Mouse (Mus musculus): ENCODE data around the gene Nr2f1. TPM values are rescaled to one million over a fixed set of nuclear protein-coding genes. Genes with fewer than 3 reads are reported as not detected.

Gene Nr2f1
- polyA plus RNA-seq, 1 experiment from 2014 or later: 37.8 TPM

DNA sequence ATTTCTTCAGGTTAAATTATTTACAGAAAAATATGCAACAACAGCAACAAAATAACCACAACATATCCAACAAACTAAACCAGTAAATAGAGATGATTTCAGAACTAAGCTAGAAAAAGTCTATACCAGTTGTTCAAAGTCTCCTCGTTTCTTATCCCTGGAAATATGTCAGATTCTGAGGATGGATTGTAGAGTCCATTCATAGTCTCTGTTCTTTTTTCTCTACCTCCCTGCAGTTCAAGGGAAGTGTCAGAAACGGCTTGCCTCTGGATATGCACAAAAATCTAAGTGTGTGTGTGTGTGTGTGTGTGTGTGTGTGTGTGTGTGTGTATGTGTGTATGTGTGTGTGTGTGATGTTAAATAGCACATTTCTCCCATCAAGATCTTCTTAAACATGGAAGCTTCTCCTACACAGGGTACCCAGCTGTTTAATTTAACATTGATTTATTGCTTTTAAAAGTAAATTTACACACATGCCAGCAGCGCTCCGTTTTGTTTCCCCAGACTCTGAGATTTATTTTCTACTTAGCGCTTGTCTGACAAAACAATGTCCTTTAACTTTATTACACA, 22.1 kb downstream of the Nr2f1 start:
- Histone ChIP-seq H3K36me3 (no peaks in the 10 kb centered on the region), H3K4me3 (replicated peaks) (no peak overlapping the region), H3K27ac (replicated peaks) (no peak overlapping the region), H3K4me1 (peaks cover 27% of the 10 kb centered on the region), H3K9ac (replicated peaks) (no peak overlapping the region), H3K4me2 (no peak overlapping the region), H3K9me3 (replicated peaks) (no peaks in the 10 kb centered on the region), H3K27me3 (replicated peaks) (peaks cover 32% of the 10 kb centered on the region)
- no peak for ATAC-seq (ENCODE audit: low FRiP score)
- WGBS: 26% methylated on average over 5 of the region's 5 CpGs

DNA sequence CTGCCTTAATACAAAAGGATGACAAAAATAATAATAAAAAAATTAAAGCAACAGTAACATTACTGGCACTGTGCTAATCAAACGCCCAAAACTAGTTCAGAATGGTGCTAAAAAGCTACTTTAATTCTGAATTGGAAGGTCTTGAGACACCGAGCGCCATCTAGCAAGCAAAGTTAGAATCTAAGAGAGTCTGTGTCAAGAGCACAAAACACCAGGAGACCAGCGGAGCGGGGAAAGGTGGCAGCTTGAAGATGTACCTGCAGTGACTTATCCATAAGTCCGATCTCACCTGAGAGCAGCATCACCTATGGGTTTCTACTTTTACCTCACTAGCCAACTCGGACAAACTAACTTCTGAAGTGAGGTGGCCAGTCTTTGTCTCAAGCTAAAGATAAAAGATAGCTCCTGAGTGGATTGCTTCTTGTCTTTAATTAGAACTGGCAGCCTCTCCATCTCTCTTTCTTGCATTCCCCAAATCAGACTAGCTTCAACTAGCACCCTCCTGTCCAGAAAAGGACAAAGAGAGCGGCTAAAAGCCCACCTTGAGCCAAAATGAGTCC, 23.7 kb downstream of the Nr2f1 start:
- no peak overlapping the region for H3K9ac ChIP-seq (replicated peaks)
- no peak overlapping the region for H3K27ac ChIP-seq (replicated peaks)
- H3K4me2 ChIP-seq: no peak overlapping the region
- H3K9me3 ChIP-seq (replicated peaks): no peaks in the 10 kb centered on the region
- peaks cover 18% of the 10 kb centered on the region for H3K4me1 ChIP-seq
- no peaks in the 10 kb centered on the region for H3K36me3 ChIP-seq
- H3K4me3 ChIP-seq (replicated peaks): no peak overlapping the region
- ATAC-seq (ENCODE audit: low FRiP score): no peak
- WGBS: 4% methylated on average over 8 of the region's 8 CpGs
- peaks cover 40% of the 10 kb centered on the region for H3K27me3 ChIP-seq (replicated peaks)

DNA sequence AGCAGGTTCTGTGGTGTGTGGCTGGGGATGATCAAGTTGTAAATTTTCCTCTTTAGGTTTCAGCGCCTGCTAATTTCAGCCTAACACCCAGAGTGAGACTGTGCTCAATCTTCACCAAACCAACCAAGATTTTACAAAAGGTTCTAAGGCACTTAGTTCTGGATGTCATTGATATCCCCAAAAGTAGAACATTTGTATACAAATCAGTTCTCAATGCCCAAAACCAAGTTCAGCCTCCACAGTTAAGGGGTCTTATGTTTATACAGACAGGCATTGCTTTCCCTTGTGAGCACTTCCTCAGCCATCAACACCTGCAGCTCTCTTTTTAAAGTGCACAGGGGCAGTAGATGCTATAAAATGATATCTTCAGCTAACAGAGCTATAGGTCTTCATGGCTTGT, 24.7 kb downstream of the Nr2f1 start:
- H3K9me3 ChIP-seq (replicated peaks): no peaks in the 10 kb centered on the region
- no peak overlapping the region for H3K4me3 ChIP-seq (replicated peaks)
- no peak for ATAC-seq (ENCODE audit: low FRiP score)
- H3K4me1 ChIP-seq: peaks cover 16% of the 10 kb centered on the region
- H3K27me3 ChIP-seq (replicated peaks): peaks cover 47% of the 10 kb centered on the region
- H3K4me2 ChIP-seq: no peak overlapping the region
- WGBS: 44% methylated on average over 1 of the region's 1 CpGs
- no peaks in the 10 kb centered on the region for H3K36me3 ChIP-seq
- H3K27ac ChIP-seq (replicated peaks): no peak overlapping the region
- H3K9ac ChIP-seq (replicated peaks): no peak overlapping the region

DNA sequence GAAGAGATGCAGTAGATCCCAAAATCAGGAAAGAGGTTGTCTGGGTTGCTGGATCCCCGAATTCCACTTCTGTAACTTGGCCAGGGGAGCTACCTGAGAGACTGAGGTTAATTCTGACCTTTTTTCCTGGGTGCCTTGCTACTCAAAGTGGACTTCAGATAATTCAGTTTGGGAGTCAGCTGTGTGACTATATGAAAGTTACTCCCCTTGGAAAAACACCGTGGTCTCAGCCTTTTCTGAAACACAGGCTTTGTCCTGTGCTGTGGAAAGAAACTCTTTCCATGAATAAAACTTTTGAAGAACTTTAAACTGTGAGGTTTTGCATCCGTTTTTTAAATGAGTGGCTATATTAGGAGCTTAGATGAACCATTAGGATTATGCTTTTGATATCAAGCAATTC, 25.4 kb downstream of the Nr2f1 start:
- WGBS: 37% methylated on average over 3 of the region's 3 CpGs
- no peaks in the 10 kb centered on the region for H3K36me3 ChIP-seq
- H3K27me3 ChIP-seq (replicated peaks): peaks cover 53% of the 10 kb centered on the region
- H3K4me1 ChIP-seq: peaks cover 10% of the 10 kb centered on the region
- no peak overlapping the region for H3K4me2 ChIP-seq
- no peak overlapping the region for H3K27ac ChIP-seq (replicated peaks)
- ATAC-seq (ENCODE audit: low FRiP score): no peak
- no peak overlapping the region for H3K9ac ChIP-seq (replicated peaks)
- H3K9me3 ChIP-seq (replicated peaks): no peaks in the 10 kb centered on the region
- no peak overlapping the region for H3K4me3 ChIP-seq (replicated peaks)

DNA sequence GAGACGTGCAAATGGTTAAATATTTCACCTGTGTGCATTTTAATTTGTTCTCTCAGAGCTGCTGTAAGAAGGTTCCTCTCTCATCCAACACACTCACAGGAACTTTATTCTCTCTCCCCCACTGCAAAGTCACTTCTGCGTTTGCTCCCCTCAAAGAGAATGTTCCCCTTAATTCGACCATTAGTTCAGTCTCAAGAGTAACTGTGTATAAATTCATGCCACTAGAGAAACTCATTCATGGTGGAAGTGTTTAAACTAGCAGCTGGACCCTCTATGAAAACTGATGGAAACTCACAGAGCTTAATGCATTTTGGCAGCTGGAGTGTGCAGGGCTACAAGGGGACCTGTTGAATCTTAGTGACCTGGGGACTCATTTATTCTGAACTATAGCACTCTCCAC, 26.7 kb downstream of the Nr2f1 start:
- Histone ChIP-seq H3K36me3 (no peaks in the 10 kb centered on the region), H3K4me1 (peaks cover 7% of the 10 kb centered on the region; the same call in 1 of the 2 replicates), H3K9ac (replicated peaks) (no peak overlapping the region), H3K4me3 (replicated peaks) (no peak overlapping the region), H3K27me3 (replicated peaks) (peaks cover 48% of the 10 kb centered on the region), H3K4me2 (no peak overlapping the region), H3K27ac (replicated peaks) (no peak overlapping the region), H3K9me3 (replicated peaks) (no peaks in the 10 kb centered on the region)
- WGBS: 15% methylated on average over 3 of the region's 3 CpGs
- ATAC-seq (ENCODE audit: low FRiP score): no peak

DNA sequence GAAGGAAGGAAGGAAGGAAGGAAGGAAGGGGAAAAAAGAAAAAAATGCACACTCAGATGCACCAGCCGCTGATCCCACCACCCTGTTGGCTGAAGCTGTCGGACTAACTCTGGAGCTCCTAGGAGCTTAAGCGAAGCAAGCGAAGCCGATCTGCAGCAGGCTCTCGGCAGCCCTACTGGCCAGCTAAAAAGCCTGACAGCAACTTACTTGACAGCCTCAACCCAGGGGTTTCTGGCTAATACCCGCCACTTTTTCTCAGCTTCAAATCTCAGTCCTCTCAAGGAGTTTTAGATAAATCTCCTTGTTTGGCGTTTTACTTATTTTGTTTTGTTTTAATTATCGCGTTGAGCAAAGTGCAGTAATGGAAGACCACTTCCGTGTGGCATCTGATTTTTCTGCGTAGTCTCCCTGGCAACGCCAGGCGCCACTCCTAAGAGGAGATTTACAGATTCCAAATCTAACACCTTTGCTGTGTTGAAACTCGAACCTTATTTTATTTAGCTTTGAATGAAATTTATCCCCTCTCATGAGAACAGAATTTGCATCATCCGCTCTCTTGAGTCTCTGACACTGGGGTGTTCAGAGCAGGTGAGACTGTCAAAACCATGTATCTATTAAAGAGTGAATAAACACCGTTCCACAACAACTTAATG, 27.4 kb downstream of the Nr2f1 start:
- peak; percentile 76; the same call in 1 of the 2 replicates for ATAC-seq (ENCODE audit: low FRiP score)
- peaks cover 7% of the 10 kb centered on the region; the same call in 1 of the 2 replicates for H3K4me1 ChIP-seq
- no peak overlapping the region for H3K4me3 ChIP-seq (replicated peaks)
- peaks cover 51% of the 10 kb centered on the region for H3K27me3 ChIP-seq (replicated peaks)
- no peaks in the 10 kb centered on the region for H3K36me3 ChIP-seq
- 6% methylated on average over 17 of the region's 17 CpGs for WGBS
- no peak overlapping the region for H3K9ac ChIP-seq (replicated peaks)
- peak overlapping the region; percentile 42 for H3K4me2 ChIP-seq
- H3K27ac ChIP-seq (replicated peaks): no peak overlapping the region
- H3K9me3 ChIP-seq (replicated peaks): no peaks in the 10 kb centered on the region

DNA sequence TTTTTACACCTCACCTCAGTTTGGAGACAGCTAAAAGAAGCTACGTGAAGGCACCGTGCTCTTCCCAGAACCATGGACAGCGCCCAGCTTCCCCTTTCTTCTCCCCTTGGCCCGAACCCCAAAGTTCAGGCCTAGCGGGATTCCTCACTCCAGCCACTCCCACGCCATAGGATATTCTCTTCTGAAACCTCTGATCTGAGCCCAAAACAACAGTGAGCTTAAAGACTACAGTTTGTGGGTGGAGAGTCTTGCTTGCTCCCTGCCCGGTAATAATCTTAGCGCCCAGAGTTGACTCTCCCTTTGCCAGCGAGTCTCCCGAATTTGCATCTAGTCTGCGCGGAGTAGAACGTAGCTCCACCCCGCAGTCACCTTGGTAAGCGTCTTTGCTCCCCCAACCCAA, 28.2 kb downstream of the Nr2f1 start:
- Histone ChIP-seq H3K36me3 (no peaks in the 10 kb centered on the region), H3K4me1 (peaks cover 7% of the 10 kb centered on the region; the same call in 1 of the 2 replicates), H3K9me3 (replicated peaks) (no peaks in the 10 kb centered on the region), H3K4me3 (replicated peaks) (0 out of 2 replicates have a peak overlapping the region, but pooled peaks have one; percentile 6), H3K27ac (replicated peaks) (no peak overlapping the region), H3K4me2 (peak overlapping the region; percentile 27), H3K9ac (replicated peaks) (no peak overlapping the region), H3K27me3 (replicated peaks) (peaks cover 45% of the 10 kb centered on the region)
- ATAC-seq (ENCODE audit: low FRiP score): no peak
- 8% methylated on average over 15 of the region's 15 CpGs for WGBS

DNA sequence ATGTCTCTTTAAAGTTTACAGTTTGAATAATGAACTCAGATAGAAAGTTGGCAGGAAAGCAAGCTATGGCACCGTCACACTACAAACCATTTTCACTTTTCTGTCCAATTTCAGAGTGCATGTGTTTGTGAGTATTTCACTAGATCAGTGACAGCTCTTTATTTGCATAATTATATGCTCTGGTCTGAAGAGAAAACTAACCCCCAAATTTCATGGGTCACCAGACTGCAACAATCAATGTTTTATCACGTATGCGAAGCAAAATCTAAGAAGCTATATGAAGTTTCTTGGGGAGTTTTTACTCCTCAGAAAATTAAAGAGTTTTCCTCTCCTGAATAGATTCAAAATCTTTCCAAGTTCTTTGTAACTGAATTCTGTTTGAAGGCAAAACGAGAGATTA, 31.4 kb downstream of the Nr2f1 start:
- no peak for ATAC-seq (ENCODE audit: low FRiP score)
- Histone ChIP-seq H3K4me3 (replicated peaks) (no peak overlapping the region), H3K36me3 (no peaks in the 10 kb centered on the region), H3K4me2 (no peak overlapping the region), H3K27ac (replicated peaks) (no peak overlapping the region), H3K9me3 (replicated peaks) (no peaks in the 10 kb centered on the region), H3K4me1 (peaks cover 9% of the 10 kb centered on the region), H3K27me3 (replicated peaks) (peaks cover 39% of the 10 kb centered on the region), H3K9ac (replicated peaks) (no peak overlapping the region)
- 30% methylated on average over 4 of the region's 4 CpGs for WGBS

DNA sequence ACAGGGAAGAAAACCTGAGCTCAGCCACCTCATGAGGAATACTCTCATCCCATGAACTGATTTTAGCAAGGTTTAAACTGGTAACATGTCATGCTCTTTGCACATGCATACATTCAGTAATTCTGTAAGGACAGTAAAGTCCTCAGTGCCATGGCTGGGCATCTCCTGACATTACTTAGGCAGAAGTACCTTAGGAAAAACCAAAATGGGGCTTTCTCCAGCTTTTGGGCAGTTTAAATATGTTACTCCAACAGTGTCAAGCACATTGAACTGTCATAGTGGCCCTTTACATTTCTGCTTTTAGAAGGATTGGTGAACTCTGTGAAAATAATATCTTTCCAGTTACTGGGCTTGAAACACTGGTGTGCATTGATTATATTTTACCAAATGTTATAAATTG, 34.6 kb downstream of the Nr2f1 start:
- no peak overlapping the region for H3K4me3 ChIP-seq (replicated peaks)
- no peak overlapping the region for H3K4me2 ChIP-seq
- no peak for ATAC-seq (ENCODE audit: low FRiP score)
- H3K4me1 ChIP-seq: peaks cover 13% of the 10 kb centered on the region
- H3K36me3 ChIP-seq: no peaks in the 10 kb centered on the region
- H3K27ac ChIP-seq (replicated peaks): no peak overlapping the region
- no peak overlapping the region for H3K9ac ChIP-seq (replicated peaks)
- no peaks in the 10 kb centered on the region for H3K9me3 ChIP-seq (replicated peaks)
- peaks cover 18% of the 10 kb centered on the region for H3K27me3 ChIP-seq (replicated peaks)

DNA sequence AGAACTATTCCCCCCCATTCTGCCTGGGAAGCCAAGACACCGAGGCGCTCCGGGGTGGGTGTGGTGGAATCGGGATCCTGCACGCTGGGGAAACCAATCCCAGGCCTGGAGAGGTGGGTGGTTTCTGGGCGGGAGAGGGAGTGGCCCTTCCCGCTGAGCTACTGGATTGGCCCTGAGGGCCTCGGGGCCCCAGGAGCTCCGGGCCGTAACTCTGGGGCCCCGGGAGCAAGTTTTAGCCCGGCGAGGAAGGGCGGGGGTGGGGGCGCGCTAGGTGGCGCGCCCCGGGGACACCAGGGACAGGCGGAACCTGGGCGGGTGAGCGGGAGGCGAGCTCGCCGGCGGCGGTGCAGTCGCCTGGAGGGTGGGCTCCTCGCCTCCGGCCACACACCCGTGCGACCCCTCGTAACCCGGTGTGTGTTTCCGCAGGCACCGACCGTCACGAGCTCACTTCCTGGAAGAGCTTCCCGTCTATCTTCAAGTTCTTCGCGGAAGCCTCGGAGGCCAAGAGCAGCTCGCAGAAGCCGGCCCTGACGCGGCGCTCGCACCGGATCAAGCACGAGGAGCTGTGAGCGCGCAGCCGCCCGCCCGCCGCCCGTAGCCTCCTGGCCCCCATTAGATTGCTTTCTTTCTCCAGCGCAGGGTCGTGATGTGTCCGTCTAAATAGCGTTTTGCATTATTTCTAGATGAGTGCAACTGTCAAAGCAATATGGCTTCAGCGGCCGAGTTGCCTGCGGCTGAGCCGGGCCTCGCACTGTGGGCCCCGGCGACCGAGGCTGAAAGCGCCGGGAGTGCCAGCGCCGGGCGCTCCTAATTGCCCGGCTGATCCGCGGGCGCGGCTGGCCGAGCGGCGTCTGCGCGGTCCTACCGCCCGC, 36.2 kb downstream of the Nr2f1 start:
- ATAC-seq (ENCODE audit: low FRiP score): peak; percentile 92
- Histone ChIP-seq H3K36me3 (no peaks in the 10 kb centered on the region), H3K4me1 (peaks cover 13% of the 10 kb centered on the region), H3K9ac (replicated peaks) (peak overlapping the region; percentile 70), H3K27me3 (replicated peaks) (peaks cover 12% of the 10 kb centered on the region; the same call in 1 of the 2 replicates), H3K4me2 (peak overlapping the region; percentile 94), H3K9me3 (replicated peaks) (no peaks in the 10 kb centered on the region), H3K27ac (replicated peaks) (peak overlapping the region; percentile 83), H3K4me3 (replicated peaks) (peak overlapping the region; percentile 74)
- under 1% methylated on average over 85 of the region's 86 CpGs for WGBS

DNA sequence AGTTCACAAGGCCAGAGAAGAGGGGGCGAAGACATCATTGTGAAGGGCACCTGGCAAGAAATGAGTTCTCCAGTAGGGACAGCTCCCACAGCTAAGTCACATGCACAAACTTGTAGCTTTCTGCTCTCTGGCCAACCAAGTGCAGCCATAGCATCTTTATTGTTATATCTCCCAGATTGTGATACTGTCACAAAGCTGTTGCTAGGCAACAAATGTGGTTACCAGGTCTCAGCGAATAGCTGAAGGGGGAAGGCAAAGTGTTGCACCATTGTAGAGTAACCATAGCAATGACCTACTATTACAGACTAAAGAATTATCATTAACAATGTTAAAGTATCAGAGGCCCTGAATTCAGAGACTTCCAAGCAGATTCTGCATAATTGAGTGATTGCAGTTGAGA, 37.4 kb downstream of the Nr2f1 start:
- Histone ChIP-seq H3K4me1 (peaks cover 13% of the 10 kb centered on the region), H3K27me3 (replicated peaks) (peaks cover 9% of the 10 kb centered on the region; the same call in 1 of the 2 replicates), H3K9ac (replicated peaks) (no peak overlapping the region), H3K36me3 (no peaks in the 10 kb centered on the region), H3K9me3 (replicated peaks) (no peaks in the 10 kb centered on the region), H3K4me2 (no peak overlapping the region), H3K4me3 (replicated peaks) (no peak overlapping the region), H3K27ac (replicated peaks) (no peak overlapping the region)
- WGBS: 6% methylated on average over 2 of the region's 2 CpGs
- peak; percentile 67 for ATAC-seq (ENCODE audit: low FRiP score)

All from neural tube, embryonic 15.5 days (tissue).